Mouse (Mus musculus): ENCODE data around the gene Ppp2ca.

Gene Ppp2ca

GRCm38 (mm10) chr11:52099031-52099761 lies 715 bp downstream of the Ppp2ca start:
- TF ChIP-seq CTCF (conservative IDR thresholded peaks at IDR 0.05; ENCODE audit: low read length): no peak
- no peak for TF ChIP-seq POU5F1 (IDR thresholded peaks at IDR 0.05; ENCODE audit: borderline replicate concordance, low read length)
- TF ChIP-seq NANOG (IDR thresholded peaks at IDR 0.05; ENCODE audit: borderline replicate concordance, low read length): no peak
- no peaks in the 10 kb centered on the region for H3K9me3 ChIP-seq (ENCODE audit: low read length)

GRCm38 (mm10) chr11:52099771-52100219 lies 1.3 kb downstream of the Ppp2ca start:
- Histone ChIP-seq H3K4me1 (replicated peaks; ENCODE audit: low read depth, low read length) (peaks cover 67% of the 10 kb centered on the region), H3K9me3 (ENCODE audit: low read length) (no peaks in the 10 kb centered on the region), H3K4me3 (replicated peaks; ENCODE audit: low read length) (peak overlapping the region; percentile 98), H3K36me3 (ENCODE audit: insufficient read depth, low read length) (peaks cover 19% of the 10 kb centered on the region), H3K27me3 (ENCODE audit: insufficient read depth, low read length) (no peaks in the 10 kb centered on the region)
- TF ChIP-seq NANOG (IDR thresholded peaks at IDR 0.05; ENCODE audit: borderline replicate concordance, low read length): no peak
- no peak for TF ChIP-seq CTCF (conservative IDR thresholded peaks at IDR 0.05; ENCODE audit: low read length)
- TF ChIP-seq POU5F1 (IDR thresholded peaks at IDR 0.05; ENCODE audit: borderline replicate concordance, low read length): no peak

More at GRCm38 (mm10) chr11:52099031-52099761, 715 bp downstream of the Ppp2ca start:
- H3K4me3 ChIP-seq (replicated peaks; ENCODE audit: low read length): peak overlapping the region; percentile 98
- peaks cover 61% of the 10 kb centered on the region for H3K4me1 ChIP-seq (replicated peaks; ENCODE audit: low read depth, low read length)
- H3K27me3 ChIP-seq (ENCODE audit: insufficient read depth, low read length): no peaks in the 10 kb centered on the region
- H3K36me3 ChIP-seq (ENCODE audit: insufficient read depth, low read length): peaks cover 19% of the 10 kb centered on the region

DNA sequence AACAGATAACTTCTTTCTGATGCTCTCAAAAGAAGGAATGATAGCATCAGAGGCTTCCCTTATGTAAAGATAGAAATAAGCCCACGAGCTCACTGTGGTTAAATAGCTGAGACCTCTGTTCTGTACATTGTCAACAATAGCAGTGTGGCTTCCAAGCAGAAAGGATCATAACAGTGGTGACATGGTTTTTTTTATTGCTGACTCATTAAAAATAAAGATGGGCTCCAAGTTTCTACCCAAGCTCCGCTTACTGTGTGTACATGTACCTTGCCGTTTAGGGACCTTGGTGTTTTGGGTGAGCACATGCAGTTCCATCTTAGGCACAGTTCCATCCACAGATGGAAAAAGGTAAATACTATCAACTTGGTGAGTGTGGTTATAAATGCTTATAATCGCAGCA lies 4.5 kb downstream of the Ppp2ca start:
- no peak for TF ChIP-seq CTCF (conservative IDR thresholded peaks at IDR 0.05; ENCODE audit: low read length)
- TF ChIP-seq POU5F1 (IDR thresholded peaks at IDR 0.05; ENCODE audit: borderline replicate concordance, low read length): no peak
- no peak for TF ChIP-seq NANOG (IDR thresholded peaks at IDR 0.05; ENCODE audit: borderline replicate concordance, low read length)
- no peak overlapping the region for H3K4me3 ChIP-seq (replicated peaks; ENCODE audit: low read length)
- no peaks in the 10 kb centered on the region for H3K9me3 ChIP-seq (ENCODE audit: low read length)
- H3K4me1 ChIP-seq (replicated peaks; ENCODE audit: low read depth, low read length): peaks cover 74% of the 10 kb centered on the region
- H3K36me3 ChIP-seq (ENCODE audit: insufficient read depth, low read length): peaks cover 24% of the 10 kb centered on the region
- H3K27me3 ChIP-seq (ENCODE audit: insufficient read depth, low read length): no peaks in the 10 kb centered on the region

DNA sequence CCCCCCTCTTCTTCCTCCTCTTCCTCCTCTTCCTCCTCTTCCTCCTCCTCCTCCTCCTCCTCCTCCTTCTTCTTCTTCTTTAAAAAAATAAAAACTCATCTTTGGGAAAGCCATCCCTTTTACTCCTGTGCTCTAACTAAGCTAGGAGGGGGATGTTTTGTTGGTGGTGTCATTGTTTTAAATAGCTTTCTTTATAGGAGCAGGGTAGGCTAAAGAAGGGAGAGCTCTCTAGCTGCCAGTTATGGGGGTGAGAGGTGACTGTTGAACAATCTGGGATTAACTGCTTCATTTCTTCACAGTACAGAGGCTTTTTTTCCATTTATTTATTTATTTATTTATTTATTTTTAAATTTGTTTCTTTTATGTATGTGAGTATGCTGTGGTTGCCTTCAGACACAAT lies 7.0 kb downstream of the Ppp2ca start:
- Histone ChIP-seq H3K4me3 (replicated peaks; ENCODE audit: low read length) (no peak overlapping the region), H3K36me3 (ENCODE audit: insufficient read depth, low read length) (peaks cover 27% of the 10 kb centered on the region), H3K9me3 (ENCODE audit: low read length) (no peaks in the 10 kb centered on the region), H3K4me1 (replicated peaks; ENCODE audit: low read depth, low read length) (peaks cover 79% of the 10 kb centered on the region), H3K27me3 (ENCODE audit: insufficient read depth, low read length) (no peaks in the 10 kb centered on the region)
- no peak for TF ChIP-seq NANOG (IDR thresholded peaks at IDR 0.05; ENCODE audit: borderline replicate concordance, low read length)
- TF ChIP-seq CTCF (conservative IDR thresholded peaks at IDR 0.05; ENCODE audit: low read length): no peak
- TF ChIP-seq POU5F1 (IDR thresholded peaks at IDR 0.05; ENCODE audit: borderline replicate concordance, low read length): no peak

- Histone ChIP-seq H3K9me3 (ENCODE audit: low read length) (no peaks in the 10 kb centered on the region), H3K4me3 (replicated peaks; ENCODE audit: low read length) (no peak overlapping the region), H3K36me3 (ENCODE audit: insufficient read depth, low read length) (peaks cover 22% of the 10 kb centered on the region), H3K27me3 (ENCODE audit: insufficient read depth, low read length) (no peaks in the 10 kb centered on the region), H3K4me1 (replicated peaks; ENCODE audit: low read depth, low read length) (peaks cover 78% of the 10 kb centered on the region)
- TF ChIP-seq POU5F1 (IDR thresholded peaks at IDR 0.05; ENCODE audit: borderline replicate concordance, low read length) (no peak), NANOG (IDR thresholded peaks at IDR 0.05; ENCODE audit: borderline replicate concordance, low read length) (no peak), CTCF (conservative IDR thresholded peaks at IDR 0.05; ENCODE audit: low read length) (no peak)
Measured at GRCm38 (mm10) chr11:52106037-52106436, 7.6 kb downstream of the Ppp2ca start.

GRCm38 (mm10) chr11:52106438-52106837 lies 8.0 kb downstream of the Ppp2ca start:
- peaks cover 78% of the 10 kb centered on the region for H3K4me1 ChIP-seq (replicated peaks; ENCODE audit: low read depth, low read length)
- H3K9me3 ChIP-seq (ENCODE audit: low read length): no peaks in the 10 kb centered on the region
- H3K4me3 ChIP-seq (replicated peaks; ENCODE audit: low read length): no peak overlapping the region
- H3K36me3 ChIP-seq (ENCODE audit: insufficient read depth, low read length): peaks cover 20% of the 10 kb centered on the region
- TF ChIP-seq POU5F1 (IDR thresholded peaks at IDR 0.05; ENCODE audit: borderline replicate concordance, low read length): no peak
- no peak for TF ChIP-seq NANOG (IDR thresholded peaks at IDR 0.05; ENCODE audit: borderline replicate concordance, low read length)
- no peak for TF ChIP-seq CTCF (conservative IDR thresholded peaks at IDR 0.05; ENCODE audit: low read length)
- H3K27me3 ChIP-seq (ENCODE audit: insufficient read depth, low read length): no peaks in the 10 kb centered on the region

DNA sequence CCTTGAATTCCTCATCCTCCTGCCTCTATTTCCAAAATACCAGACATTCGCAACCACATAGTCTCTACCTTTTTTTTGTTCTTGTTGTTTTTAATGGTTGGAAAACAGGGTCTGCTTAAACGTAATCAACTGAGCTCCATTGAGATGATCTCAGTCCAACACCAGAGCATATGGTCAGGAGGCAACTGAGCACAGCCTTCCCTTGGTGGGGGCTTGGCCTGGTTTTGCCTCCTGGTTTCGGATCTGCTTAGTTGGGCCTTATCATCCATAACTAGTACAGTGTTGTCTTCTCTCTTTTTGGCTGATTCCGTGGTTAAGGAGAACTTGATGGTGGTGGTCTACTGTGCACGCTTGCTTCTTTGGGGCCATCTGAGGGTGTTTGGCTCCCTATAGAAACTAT lies 10.3 kb downstream of the Ppp2ca start:
- H3K36me3 ChIP-seq (ENCODE audit: insufficient read depth, low read length): peaks cover 32% of the 10 kb centered on the region
- H3K4me1 ChIP-seq (replicated peaks; ENCODE audit: low read depth, low read length): peaks cover 71% of the 10 kb centered on the region
- H3K4me3 ChIP-seq (replicated peaks; ENCODE audit: low read length): no peak overlapping the region
- no peaks in the 10 kb centered on the region for H3K9me3 ChIP-seq (ENCODE audit: low read length)
- no peaks in the 10 kb centered on the region for H3K27me3 ChIP-seq (ENCODE audit: insufficient read depth, low read length)
- no peak for TF ChIP-seq POU5F1 (IDR thresholded peaks at IDR 0.05; ENCODE audit: borderline replicate concordance, low read length)
- no peak for TF ChIP-seq NANOG (IDR thresholded peaks at IDR 0.05; ENCODE audit: borderline replicate concordance, low read length)

- no peak overlapping the region for H3K4me3 ChIP-seq (replicated peaks; ENCODE audit: low read length)
- H3K36me3 ChIP-seq (ENCODE audit: insufficient read depth, low read length): peaks cover 38% of the 10 kb centered on the region
- peaks cover 70% of the 10 kb centered on the region for H3K4me1 ChIP-seq (replicated peaks; ENCODE audit: low read depth, low read length)
- no peaks in the 10 kb centered on the region for H3K9me3 ChIP-seq (ENCODE audit: low read length)
- TF ChIP-seq CTCF (conservative IDR thresholded peaks at IDR 0.05; ENCODE audit: low read length) (no peak), POU5F1 (IDR thresholded peaks at IDR 0.05; ENCODE audit: borderline replicate concordance, low read length) (no peak), NANOG (IDR thresholded peaks at IDR 0.05; ENCODE audit: borderline replicate concordance, low read length) (no peak)
- H3K27me3 ChIP-seq (ENCODE audit: insufficient read depth, low read length): no peaks in the 10 kb centered on the region
Measured at GRCm38 (mm10) chr11:52109421-52109820, 10.9 kb downstream of the Ppp2ca start.
